Mouse (Mus musculus) midbrain, postnatal 0 days (tissue): ENCODE measurements around the gene Srp68. TPM values are rescaled to one million over a fixed set of nuclear protein-coding genes. Genes with fewer than 3 reads are reported as not detected.

ENCODE experiments used
- ATAC-seq: fragments of 200-750 bp; cut with Nextera tagmentation; 2 replicates; pipeline ENCODE4 v1.8.0; 2017; ENCODE audit warnings: moderate number of reproducible peaks, mild to moderate bottlenecking, moderate TSS enrichment, moderate library complexity; ENCODE audit not compliant: low FRiP score
- DNase-seq: peaks from one replicate; pipeline ENCODE4 v3.0.0-alpha.2; 2015; ENCODE audit warnings: low spot score
- H3K27ac ChIP-seq: fragments of 300-500 bp; sonication (generic); 2 replicates; pipeline ENCODE4 v1.5.1; 2014; ENCODE audit warnings: low read depth, mild to moderate bottlenecking, low read length, mixed read lengths
- H3K27me3 ChIP-seq: fragments of 300-500 bp; sonication (generic); 2 replicates; pipeline ENCODE4 v1.6.1; 2014; ENCODE audit warnings: low read length, control low read depth, mixed read lengths; ENCODE audit not compliant: insufficient read depth
- H3K36me3 ChIP-seq: fragments of 300-500 bp; sonication (generic); 2 replicates; pipeline ENCODE4 v1.6.1; 2014; ENCODE audit warnings: low read length, control low read depth, mixed read lengths; ENCODE audit not compliant: insufficient read depth
- H3K4me1 ChIP-seq: fragments of 300-500 bp; sonication (generic); 2 replicates; pipeline ENCODE4 v1.6.1; 2014; ENCODE audit warnings: mild to moderate bottlenecking, control low read depth, antibody characterized with exemption, low read length, mixed read lengths; ENCODE audit not compliant: insufficient read depth
- H3K4me2 ChIP-seq: fragments of 300-500 bp; sonication (generic); 2 replicates; pipeline ENCODE4 v1.6.1; 2014; ENCODE audit warnings: low read depth, mild to moderate bottlenecking, low read length, mixed read lengths; ENCODE audit not compliant: poor library complexity, severe bottlenecking
- H3K4me3 ChIP-seq: fragments of 300-500 bp; sonication (generic); 2 replicates; pipeline ENCODE4 v1.5.1; 2014; ENCODE audit warnings: low read depth, mild to moderate bottlenecking, low read length, moderate library complexity
- H3K9ac ChIP-seq: fragments of 300-500 bp; sonication (generic); replicated peaks from 2 replicates; pipeline ENCODE4 v1.6.1; 2014; ENCODE audit warnings: mild to moderate bottlenecking, low read length, moderate library complexity, mixed read lengths; ENCODE audit not compliant: poor library complexity, severe bottlenecking
- H3K9me3 ChIP-seq: fragments of 300-500 bp; sonication (generic); 2 replicates; pipeline ENCODE4 v1.6.1; 2016; ENCODE audit warnings: low read length, control low read depth
- CTCF ChIP-seq: IDR thresholded peaks from 2 replicates; pipeline ENCODE4 v1.5.1; 2016; ENCODE audit warnings: antibody characterized with exemption, mild to moderate bottlenecking
- WGBS: fragments of 180-500 bp; shearing (Covaris S2); extraction: QIAGEN DNeasy Blood & Tissue Kit; methylation state at CpG from one replicate; pipeline ENCODE4 v1.1.7; 2014; 5-methylcytosine and 5-hydroxymethylcytosine counted together
- polyA plus RNA-seq: library from polyadenylated mRNA; unstranded; fragments of >200 nt; fragmentation: Nextera tagmentation; extraction: Ambion mirVana; gene quantifications from 2 replicates; pipeline ENCODE4 v1.2.1, GENCODE M21; 2015
- total RNA-seq: library from RNA; depleted of rRNA; stranded (reverse); fragments of >200 nt; gene quantifications from 2 replicates; pipeline ENCODE4 v1.2.3, GENCODE M21; 2014

Srp68 gene
- total and polyA plus RNA-seq, 2 experiments from 2014 or later: 17.7 to 47.9 TPM

DNA sequence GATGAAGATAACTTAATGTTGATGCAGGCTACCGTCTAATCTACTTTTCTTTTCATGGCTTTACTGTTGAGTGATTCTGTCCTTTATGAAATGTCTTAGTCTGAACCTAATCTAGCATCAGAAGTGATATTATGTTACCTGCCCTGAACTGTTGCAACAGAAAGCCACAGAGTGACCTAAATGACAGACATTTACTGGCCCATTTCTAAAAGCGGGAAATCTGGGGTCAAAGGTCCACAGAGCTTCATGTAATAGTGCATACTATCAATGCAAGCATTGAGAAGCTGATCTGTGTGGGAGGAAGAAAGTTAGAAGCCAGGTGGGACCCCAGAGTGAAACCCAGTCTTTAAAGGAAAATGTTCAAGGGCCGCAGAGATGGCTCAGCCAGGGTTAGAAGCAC, 70.9 kb downstream of the Srp68 start:
- Histone ChIP-seq H3K36me3 (peaks cover 20% of the 10 kb centered on the region), H3K4me1 (no peaks in the 10 kb centered on the region), H3K9me3 (no peaks in the 10 kb centered on the region), H3K4me2 (no peak overlapping the region), H3K27ac (no peak overlapping the region), H3K27me3 (no peaks in the 10 kb centered on the region), H3K4me3 (no peak overlapping the region), H3K9ac (no peak overlapping the region)
- DNase-seq (no peak), ATAC-seq (no peak)
- WGBS: 96% methylated on average over 3 of the region's 3 CpGs
- TF ChIP-seq CTCF: no peak

DNA sequence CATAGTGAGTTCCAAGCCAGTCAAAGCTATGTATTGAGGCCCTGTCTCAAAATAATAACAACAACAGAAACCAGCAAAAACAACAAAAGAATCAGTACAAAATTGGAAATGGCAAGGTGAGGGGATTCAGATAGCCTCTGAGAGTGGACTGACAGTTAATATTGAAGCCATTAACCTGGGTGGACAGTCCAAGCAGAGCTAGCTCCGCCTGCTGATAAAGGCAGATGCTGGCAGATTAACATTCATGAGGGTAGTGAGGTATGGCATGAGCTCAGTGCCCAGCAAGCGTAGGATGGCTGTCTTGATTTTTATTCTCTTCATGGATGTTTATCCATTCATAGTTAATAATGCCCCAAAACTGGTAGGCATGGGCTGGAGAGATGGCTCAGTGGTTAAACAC, 72.9 kb downstream of the Srp68 start:
- H3K9me3 ChIP-seq: no peaks in the 10 kb centered on the region
- H3K4me2 ChIP-seq: no peak overlapping the region
- WGBS: 81% methylated on average over 2 of the region's 2 CpGs
- no peaks in the 10 kb centered on the region for H3K27me3 ChIP-seq
- TF ChIP-seq CTCF: no peak
- H3K36me3 ChIP-seq: peaks cover 12% of the 10 kb centered on the region
- H3K4me1 ChIP-seq: peaks cover 4% of the 10 kb centered on the region
- no peak overlapping the region for H3K4me3 ChIP-seq
- no peak overlapping the region for H3K9ac ChIP-seq
- no peak overlapping the region for H3K27ac ChIP-seq
- no peak for ATAC-seq
- DNase-seq: no peak

DNA sequence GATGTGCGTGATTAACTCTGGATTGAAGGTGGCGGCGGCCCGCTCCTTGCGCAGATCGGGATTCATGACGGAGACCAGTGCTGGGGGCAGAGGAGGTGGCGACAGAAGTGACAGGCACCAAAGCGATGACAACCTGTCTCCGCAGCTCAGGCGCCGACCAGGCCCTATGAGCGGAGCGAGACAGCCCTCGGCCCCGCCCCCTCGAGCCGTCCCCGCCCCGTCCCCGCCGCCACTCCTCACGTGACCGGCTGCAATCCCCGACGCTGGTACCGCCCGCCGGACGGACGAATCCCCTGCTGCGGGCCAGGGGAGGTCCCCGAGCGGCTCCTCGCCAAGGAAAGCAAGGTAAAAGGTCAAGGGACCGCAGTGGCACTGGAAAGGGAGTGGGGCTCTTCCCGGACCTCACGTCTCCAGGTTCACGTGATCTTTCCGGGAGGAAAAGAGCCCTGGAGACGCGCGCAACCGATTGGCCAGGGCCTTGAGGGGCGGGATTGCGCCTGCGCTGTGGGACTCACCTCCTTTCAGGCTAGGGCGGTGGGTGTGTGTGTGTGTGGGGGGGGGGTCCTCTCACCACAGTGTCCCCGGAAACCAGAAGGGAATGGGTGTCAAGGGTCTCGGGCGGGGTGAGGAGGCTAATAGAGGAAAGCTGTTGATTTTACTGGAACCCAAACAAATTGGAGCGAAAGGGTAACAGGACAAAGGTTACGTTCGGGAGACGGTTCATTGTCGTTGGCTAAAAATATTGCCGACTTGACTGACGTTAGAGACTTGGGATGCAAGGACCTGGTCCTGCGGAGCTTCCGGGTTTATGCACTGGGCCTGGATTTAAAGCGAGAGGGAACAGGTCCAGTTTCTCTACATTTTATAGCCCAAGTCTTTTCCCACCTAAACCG, 75.1 kb downstream of the Srp68 start, which contains the start of the genes Ten1 and Acox1:
TSS of gene Ten1 (plus strand) at position 217 of the 893 bp plus-strand sequence.
TSS of gene Acox1 (minus strand) at position 407 of the 893 bp plus-strand sequence.
- Histone ChIP-seq H3K9ac (peak within 1 kb of the TSS; percentile 73), H3K4me1 (peaks cover 4% of the 10 kb centered on the region), H3K36me3 (peaks cover 6% of the 10 kb centered on the region; the same call in 1 of the 2 replicates), H3K9me3 (no peaks in the 10 kb centered on the region), H3K4me2 (peak within 1 kb of the TSS; percentile 61), H3K27me3 (no peaks in the 10 kb centered on the region), H3K4me3 (peak within 1 kb of the TSS; percentile 72), H3K27ac (peak within 1 kb of the TSS; percentile 96)
- ATAC-seq (peak; percentile 98), DNase-seq (peak; percentile 98)
- no peak for TF ChIP-seq CTCF
- under 1% methylated on average over 59 of the region's 62 CpGs for WGBS

DNA sequence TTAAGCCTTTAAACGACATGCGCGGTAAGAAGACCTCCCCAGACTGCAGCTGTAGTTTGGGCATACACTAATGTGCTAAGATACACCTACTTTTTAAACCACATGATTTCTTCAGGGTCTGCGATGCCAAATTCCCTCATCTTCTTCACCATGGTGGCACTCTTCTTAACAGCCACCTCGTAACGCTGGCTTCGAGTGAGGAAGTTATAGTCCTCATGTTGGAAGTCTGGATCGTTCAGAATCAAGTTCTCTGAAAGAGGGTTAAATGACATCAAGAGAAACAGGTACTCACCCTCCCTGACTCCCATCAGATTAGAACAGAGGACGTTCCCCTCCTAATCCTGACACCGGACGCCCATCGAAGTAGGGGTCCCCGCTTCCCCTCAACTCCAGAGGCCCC, 75.9 kb downstream of the Srp68 start:
- H3K27ac ChIP-seq: peak overlapping the region; percentile 96
- peaks cover 6% of the 10 kb centered on the region; the same call in 1 of the 2 replicates for H3K36me3 ChIP-seq
- DNase-seq: no peak
- peak overlapping the region; percentile 72 for H3K4me3 ChIP-seq
- H3K4me1 ChIP-seq: peaks cover 4% of the 10 kb centered on the region
- H3K4me2 ChIP-seq: peak overlapping the region; percentile 61
- ATAC-seq: 0 out of 2 replicates have a peak, but pooled peaks have one; percentile 2
- no peaks in the 10 kb centered on the region for H3K9me3 ChIP-seq
- no peak for TF ChIP-seq CTCF
- peak overlapping the region; percentile 73 for H3K9ac ChIP-seq
- H3K27me3 ChIP-seq: no peaks in the 10 kb centered on the region
- WGBS: 22% methylated on average over 13 of the region's 13 CpGs

DNA sequence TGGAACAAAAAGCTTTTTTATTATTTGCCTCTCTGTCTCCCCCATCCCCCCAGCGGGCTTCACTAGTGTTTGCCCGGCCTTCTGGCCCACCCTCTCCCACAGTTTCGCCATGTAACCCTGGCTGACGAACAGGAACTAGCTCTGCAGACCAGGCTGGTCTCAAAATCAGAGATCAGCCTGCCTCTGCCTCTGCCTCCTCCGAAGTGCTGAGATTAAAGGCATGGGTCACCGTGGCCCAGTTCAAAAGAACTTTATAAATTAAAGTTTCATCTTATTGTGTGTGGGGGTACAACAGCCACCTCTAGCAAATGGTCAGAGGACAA, 76.5 kb downstream of the Srp68 start:
- Histone ChIP-seq H3K9ac (no peak overlapping the region), H3K4me2 (peak overlapping the region; percentile 61), H3K27me3 (no peaks in the 10 kb centered on the region), H3K27ac (no peak overlapping the region), H3K4me3 (peak overlapping the region; percentile 72), H3K4me1 (peaks cover 4% of the 10 kb centered on the region), H3K9me3 (no peaks in the 10 kb centered on the region), H3K36me3 (peaks cover 6% of the 10 kb centered on the region; the same call in 1 of the 2 replicates)
- no peak for TF ChIP-seq CTCF
- 89% methylated on average over 6 of the region's 6 CpGs for WGBS
- ATAC-seq (no peak), DNase-seq (no peak)
